Mouse (Mus musculus): ENCODE measurements around the gene Rasgef1c.

- TF ChIP-seq MEF2A (IDR thresholded peaks at IDR 0.05; ENCODE audit: extremely low read depth, insufficient replicate concordance, low read depth, low read length, poor library complexity, severe bottlenecking) (no peak), CTCF (IDR thresholded peaks at IDR 0.05 in 2 of 3, conservative IDR thresholded peaks at IDR 0.05 in 1 of 3; ENCODE audit: control insufficient read depth in 1 of 3, insufficient read depth in 1 of 3, low read depth in 2 of 3, low read length in 3 of 3, poor library complexity in 1 of 3, severe bottlenecking in 1 of 3) (no peak)
Measured at GRCm38 (mm10) chr11:49923539-49923938, 21.9 kb downstream of the Rasgef1c start.

Data from MEL (cell line).